Mouse (Mus musculus) ES-Bruce4 (cell line): Measurements from ENCODE around the gene Rho.

Experiments used
- CTCF ChIP-seq: IDR thresholded peaks from one replicate; pipeline ENCODE4 v1.8.1; 2011; ENCODE audit warnings: low read depth, low read length
- EP300 ChIP-seq: IDR thresholded peaks from 2 replicates; pipeline ENCODE4 v1.6.1; 2011; ENCODE audit warnings: low read depth, low read length; ENCODE audit not compliant: insufficient read depth
- POLR2A ChIP-seq: IDR thresholded peaks from one replicate; pipeline ENCODE4 v1.8.1; 2011; ENCODE audit warnings: low read length; ENCODE audit not compliant: insufficient read depth

DNA sequence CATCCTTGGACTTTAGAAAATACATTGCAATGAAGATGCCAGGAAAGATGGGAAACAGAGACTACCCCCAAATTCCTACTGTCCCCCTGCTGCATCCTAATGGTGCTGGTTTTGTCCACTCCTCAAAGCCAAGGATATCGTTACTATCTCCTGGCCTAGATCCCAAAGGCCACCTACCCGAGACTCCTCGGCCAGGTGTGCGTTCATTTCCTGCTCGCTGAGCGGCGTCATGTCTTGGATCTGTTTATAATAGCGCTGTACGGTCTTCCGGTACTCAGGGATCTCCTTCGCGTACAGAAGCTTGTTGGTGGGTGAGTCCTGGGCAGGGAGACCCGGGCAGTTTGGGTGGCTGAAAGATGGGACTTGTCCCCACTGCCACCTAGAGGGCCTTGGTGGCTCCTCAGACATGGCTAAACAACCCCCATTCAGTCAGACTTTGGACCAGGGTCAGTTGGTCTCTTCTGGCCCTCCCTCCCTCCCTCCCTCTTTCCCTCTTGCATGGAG is 24.9 kb downstream of the Rho start:
- TF ChIP-seq CTCF, result no peak
- TF ChIP-seq POLR2A, result no peak
- no peak for TF ChIP-seq EP300
